Mouse (Mus musculus) heart, adult 2 months (tissue): ENCODE measurements around the gene Arrdc5.

ENCODE experiments used
- CTCF ChIP-seq: fragments of 200-600 bp; IDR thresholded peaks from 2 replicates; pipeline ENCODE4 v1.8.1; 2022; ENCODE audit warnings: antibody characterized with exemption, mild to moderate bottlenecking, moderate library complexity
- POLR2A ChIP-seq: fragments of 200-500 bp; IDR thresholded peaks from 2 replicates; pipeline ENCODE4 v1.6.1; 2011; ENCODE audit warnings: mild to moderate bottlenecking, low read depth, low read length, control low read depth; ENCODE audit not compliant: insufficient read depth

DNA sequence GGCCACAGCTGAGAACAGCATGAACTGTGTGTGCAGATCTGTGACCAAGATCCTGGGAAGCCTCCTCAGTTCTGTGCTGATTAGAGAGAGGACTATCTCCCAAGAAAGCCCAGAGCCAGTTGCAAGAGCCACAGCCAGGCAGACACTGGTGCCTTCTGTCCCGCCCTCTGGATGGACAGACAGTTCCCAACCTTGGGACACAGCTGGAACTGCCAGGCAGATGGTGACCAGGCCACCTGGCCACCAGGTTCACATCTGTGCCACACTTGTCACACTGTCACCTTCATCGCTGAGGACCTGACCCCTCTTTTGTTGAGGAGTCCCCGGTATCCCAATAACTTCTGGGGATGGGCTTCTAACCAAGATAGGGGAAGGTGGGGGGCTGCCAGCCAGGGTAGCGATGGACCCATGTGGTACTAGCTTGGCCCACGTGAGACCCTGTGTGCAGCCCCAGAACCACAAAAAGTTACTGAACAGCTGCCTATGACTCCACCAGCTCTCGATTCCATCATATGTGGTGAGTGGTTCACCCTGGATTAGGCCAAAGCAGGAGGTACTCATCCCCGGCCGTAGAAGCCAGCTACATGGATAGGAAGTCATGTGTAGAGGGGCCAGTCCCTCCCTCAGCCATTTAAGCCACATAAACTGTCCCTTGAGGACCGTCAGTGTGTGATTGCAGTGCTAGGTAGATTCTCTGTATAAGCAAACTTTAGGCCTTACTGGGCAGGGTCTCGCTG is 40.6 kb downstream of the Arrdc5 start:
- TF ChIP-seq POLR2A = no peak
- no peak for TF ChIP-seq CTCF
